Mouse (Mus musculus) right cerebral cortex, postnatal 25 days (tissue): ENCODE results near the gene Cfap77.

Source experiments
- DNase-seq: peaks from one replicate; pipeline ENCODE4 v3.0.0; 2022

Gene Cfap77

GRCm38 (mm10) chr2:28895876-28896275 is 159.0 kb downstream of the Cfap77 start:
- no peak for DNase-seq

GRCm38 (mm10) chr2:28893526-28893925 is 161.3 kb downstream of the Cfap77 start:
- DNase-seq: no peak

- DNase-seq: no peak
Observed at GRCm38 (mm10) chr2:28892796-28893195, 162.1 kb downstream of the Cfap77 start.

GRCm38 (mm10) chr2:28884914-28885313 is 170.0 kb downstream of the Cfap77 start:
- no peak for DNase-seq

- no peak for DNase-seq
Observed at GRCm38 (mm10) chr2:28882826-28883485, 171.9 kb downstream of the Cfap77 start.

GRCm38 (mm10) chr2:28882047-28882446 is 172.8 kb downstream of the Cfap77 start:
- DNase-seq: no peak

GRCm38 (mm10) chr2:28881275-28881674 is 173.6 kb downstream of the Cfap77 start:
- DNase-seq: no peak
